Mouse (Mus musculus) stomach, embryonic 14.5 days (tissue): Measurements from ENCODE around the gene Atp6v1e2. TPM values are rescaled to one million over a fixed set of nuclear protein-coding genes. Genes with fewer than 3 reads are reported as not detected.
A peak's percentile ranks its signal among the peaks of the same experiment; 100 is the strongest.

ENCODE experiments used
- ATAC-seq: fragments of 200-750 bp; cut with Nextera tagmentation; 2 replicates; pipeline ENCODE4 v1.8.0; 2017; ENCODE audit warnings: low read depth, moderate TSS enrichment; ENCODE audit not compliant: insufficient number of reproducible peaks, insufficient read depth, low FRiP score
- H3K27ac ChIP-seq: fragments of 300-500 bp; sonication (generic); 2 replicates; pipeline ENCODE4 v1.5.1; 2014; ENCODE audit warnings: mild to moderate bottlenecking, low read length, moderate library complexity, mixed read lengths
- H3K27me3 ChIP-seq: fragments of 300-500 bp; sonication (generic); 2 replicates; pipeline ENCODE4 v1.6.1; 2014; ENCODE audit warnings: low read length, control low read depth, mixed read lengths; ENCODE audit not compliant: control insufficient read depth, insufficient read depth
- H3K36me3 ChIP-seq: fragments of 300-500 bp; sonication (generic); 2 replicates; pipeline ENCODE4 v1.6.1; 2014; ENCODE audit warnings: mild to moderate bottlenecking, control low read depth, low read length, moderate library complexity, mixed read lengths; ENCODE audit not compliant: control insufficient read depth, insufficient read depth
- H3K4me1 ChIP-seq: fragments of 300-500 bp; sonication (generic); 2 replicates; pipeline ENCODE4 v1.6.1; 2014; ENCODE audit warnings: low read length, control low read depth, mixed read lengths; ENCODE audit not compliant: control insufficient read depth, insufficient read depth
- H3K4me2 ChIP-seq: fragments of 300-500 bp; sonication (generic); replicated peaks from 2 replicates; pipeline ENCODE4 v1.6.1; 2014; ENCODE audit warnings: low read depth, low read length, control low read depth
- H3K4me3 ChIP-seq: fragments of 300-500 bp; sonication (generic); 2 replicates; pipeline ENCODE4 v1.5.1; 2014; ENCODE audit warnings: low read depth, low read length, control low read depth
- H3K9ac ChIP-seq: fragments of 300-500 bp; sonication (generic); replicated peaks from 2 replicates; pipeline ENCODE4 v1.6.1; 2014; ENCODE audit warnings: low read depth, mild to moderate bottlenecking, control low read depth, low read length, moderate library complexity, mixed read lengths
- H3K9me3 ChIP-seq: fragments of 300-500 bp; sonication (generic); 2 replicates; pipeline ENCODE4 v1.6.1; 2016; ENCODE audit warnings: low read depth, low read length, control low read depth; ENCODE audit not compliant: control insufficient read depth
- WGBS: fragments of 180-500 bp; shearing (Covaris S2); extraction: QIAGEN DNeasy Blood & Tissue Kit; methylation state at CpG from one replicate; pipeline ENCODE4 v1.1.7; 2014; 5-methylcytosine and 5-hydroxymethylcytosine counted together
- polyA plus RNA-seq: library from polyadenylated mRNA; unstranded; fragments of >200 nt; fragmentation: Nextera tagmentation; extraction: Ambion mirVana; gene quantifications from 2 replicates; pipeline ENCODE4 v1.2.1, GENCODE M21; 2014

The Atp6v1e2 gene
- polyA plus RNA-seq, 1 experiment from 2014 or later: not detected

DNA sequence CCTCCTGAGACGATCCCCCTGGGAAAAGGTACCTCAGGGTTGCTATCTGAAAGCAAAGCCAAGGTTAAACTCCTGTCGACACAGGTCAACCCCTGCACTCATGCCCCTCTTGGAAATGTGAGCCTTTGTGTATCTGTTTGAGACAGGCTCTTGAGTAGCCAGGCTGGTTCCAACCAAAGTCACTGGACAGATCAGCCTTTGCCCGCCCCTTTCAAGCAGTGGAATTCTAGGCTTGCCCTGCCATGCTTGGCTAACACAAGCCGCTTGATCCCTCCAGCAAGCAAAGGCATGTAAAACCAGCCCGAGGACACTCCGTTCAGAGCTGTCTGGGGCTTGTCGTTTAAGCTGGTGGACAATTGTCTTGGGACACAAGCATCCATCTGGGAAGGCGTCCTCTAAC, 39.4 kb downstream of the Atp6v1e2 start:
- Histone ChIP-seq H3K27me3 (no peaks in the 10 kb centered on the region), H3K4me3 (no peak overlapping the region), H3K27ac (no peak overlapping the region), H3K36me3 (no peaks in the 10 kb centered on the region), H3K4me2 (no peak overlapping the region), H3K9me3 (no peaks in the 10 kb centered on the region), H3K4me1 (peaks cover 9% of the 10 kb centered on the region; the same call in 1 of the 2 replicates), H3K9ac (no peak overlapping the region)
- 56% methylated on average over 8 of the region's 8 CpGs for WGBS
- no peak for ATAC-seq

DNA sequence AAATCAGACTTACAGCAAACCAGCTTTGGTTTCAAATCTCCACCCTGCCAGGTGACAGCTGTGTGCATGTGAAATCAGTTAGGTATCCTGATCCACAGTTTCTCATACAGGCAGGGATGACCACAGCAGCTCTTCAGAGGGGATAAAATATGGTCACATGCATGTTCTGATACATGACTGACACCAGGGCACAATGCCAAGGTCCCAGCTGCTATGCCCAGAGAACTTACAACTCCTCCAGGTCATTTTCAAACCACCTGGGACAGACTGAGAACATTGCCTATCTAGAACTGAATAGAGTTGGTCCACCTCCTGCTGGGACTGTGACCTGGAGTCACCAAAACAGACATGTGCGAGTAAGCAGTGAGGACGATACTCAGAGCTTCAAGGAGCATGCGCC, 40.6 kb downstream of the Atp6v1e2 start:
- peaks cover 9% of the 10 kb centered on the region; the same call in 1 of the 2 replicates for H3K4me1 ChIP-seq
- no peak overlapping the region for H3K27ac ChIP-seq
- H3K4me3 ChIP-seq: no peak overlapping the region
- no peaks in the 10 kb centered on the region for H3K36me3 ChIP-seq
- H3K27me3 ChIP-seq: no peaks in the 10 kb centered on the region
- ATAC-seq: no peak
- H3K9ac ChIP-seq: no peak overlapping the region
- 90% methylated on average over 3 of the region's 3 CpGs for whole genome bisulfite sequencing
- H3K4me2 ChIP-seq: no peak overlapping the region
- no peaks in the 10 kb centered on the region for H3K9me3 ChIP-seq

GRCm38 (mm10) chr17:86906601-86907000, 41.1 kb downstream of the Atp6v1e2 start:
- H3K4me2 ChIP-seq: no peak overlapping the region
- peaks cover 9% of the 10 kb centered on the region; the same call in 1 of the 2 replicates for H3K4me1 ChIP-seq
- no peak overlapping the region for H3K4me3 ChIP-seq
- WGBS: 27% methylated on average over 6 of the region's 6 CpGs
- H3K9me3 ChIP-seq: no peaks in the 10 kb centered on the region
- H3K27ac ChIP-seq: no peak overlapping the region
- no peaks in the 10 kb centered on the region for H3K27me3 ChIP-seq
- no peaks in the 10 kb centered on the region for H3K36me3 ChIP-seq
- H3K9ac ChIP-seq: no peak overlapping the region
- ATAC-seq: no peak

GRCm38 (mm10) chr17:86906136-86906461, 41.6 kb downstream of the Atp6v1e2 start:
- 4% methylated on average over 9 of the region's 9 CpGs for whole genome bisulfite sequencing
- Histone ChIP-seq H3K36me3 (no peaks in the 10 kb centered on the region), H3K4me1 (peaks cover 9% of the 10 kb centered on the region; the same call in 1 of the 2 replicates), H3K9me3 (no peaks in the 10 kb centered on the region), H3K4me2 (no peak overlapping the region), H3K4me3 (no peak overlapping the region), H3K27me3 (no peaks in the 10 kb centered on the region), H3K9ac (no peak overlapping the region), H3K27ac (no peak overlapping the region)
- no peak for ATAC-seq

GRCm38 (mm10) chr17:86905297-86906135, 42.2 kb downstream of the Atp6v1e2 start:
- Histone ChIP-seq H3K9me3 (no peaks in the 10 kb centered on the region), H3K9ac (no peak overlapping the region), H3K27ac (no peak overlapping the region), H3K4me1 (peaks cover 9% of the 10 kb centered on the region; the same call in 1 of the 2 replicates), H3K4me2 (no peak overlapping the region), H3K36me3 (no peaks in the 10 kb centered on the region), H3K4me3 (no peak overlapping the region), H3K27me3 (no peaks in the 10 kb centered on the region)
- WGBS: 21% methylated on average over 19 of the region's 19 CpGs
- peak; percentile 73; the same call in 1 of the 2 replicates for ATAC-seq

DNA sequence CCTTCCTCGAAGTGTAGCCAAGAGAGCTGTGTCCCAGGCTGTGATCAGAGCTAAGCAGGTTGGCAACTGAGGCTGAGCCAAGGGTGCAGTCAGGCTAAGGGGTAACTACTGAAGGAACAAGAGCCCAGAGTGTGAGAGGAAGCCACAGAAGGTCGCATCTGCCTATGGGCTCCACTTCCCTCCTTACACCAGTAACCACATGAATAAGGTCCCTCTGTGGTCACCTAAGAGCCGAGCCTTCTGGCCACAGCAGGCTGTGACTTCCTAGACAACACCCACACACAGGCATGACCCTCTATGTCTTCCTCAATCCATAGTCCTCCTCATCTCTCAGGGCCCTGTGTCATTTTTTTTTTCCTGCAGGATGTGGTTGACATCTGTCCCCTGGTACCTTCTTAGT, 43.5 kb downstream of the Atp6v1e2 start:
- no peak overlapping the region for H3K9ac ChIP-seq
- no peaks in the 10 kb centered on the region for H3K27me3 ChIP-seq
- WGBS: 66% methylated on average over 3 of the region's 3 CpGs
- peaks cover 9% of the 10 kb centered on the region; the same call in 1 of the 2 replicates for H3K4me1 ChIP-seq
- H3K4me3 ChIP-seq: no peak overlapping the region
- H3K36me3 ChIP-seq: no peaks in the 10 kb centered on the region
- H3K27ac ChIP-seq: no peak overlapping the region
- no peak overlapping the region for H3K4me2 ChIP-seq
- ATAC-seq: no peak
- no peaks in the 10 kb centered on the region for H3K9me3 ChIP-seq

GRCm38 (mm10) chr17:86903596-86903995, 44.1 kb downstream of the Atp6v1e2 start:
- Histone ChIP-seq H3K27me3 (no peaks in the 10 kb centered on the region), H3K27ac (no peak overlapping the region), H3K4me2 (no peak overlapping the region), H3K9me3 (no peaks in the 10 kb centered on the region), H3K4me3 (no peak overlapping the region), H3K36me3 (no peaks in the 10 kb centered on the region), H3K9ac (no peak overlapping the region), H3K4me1 (peaks cover 9% of the 10 kb centered on the region; the same call in 1 of the 2 replicates)
- 30% methylated on average over 7 of the region's 7 CpGs for WGBS
- no peak for ATAC-seq

DNA sequence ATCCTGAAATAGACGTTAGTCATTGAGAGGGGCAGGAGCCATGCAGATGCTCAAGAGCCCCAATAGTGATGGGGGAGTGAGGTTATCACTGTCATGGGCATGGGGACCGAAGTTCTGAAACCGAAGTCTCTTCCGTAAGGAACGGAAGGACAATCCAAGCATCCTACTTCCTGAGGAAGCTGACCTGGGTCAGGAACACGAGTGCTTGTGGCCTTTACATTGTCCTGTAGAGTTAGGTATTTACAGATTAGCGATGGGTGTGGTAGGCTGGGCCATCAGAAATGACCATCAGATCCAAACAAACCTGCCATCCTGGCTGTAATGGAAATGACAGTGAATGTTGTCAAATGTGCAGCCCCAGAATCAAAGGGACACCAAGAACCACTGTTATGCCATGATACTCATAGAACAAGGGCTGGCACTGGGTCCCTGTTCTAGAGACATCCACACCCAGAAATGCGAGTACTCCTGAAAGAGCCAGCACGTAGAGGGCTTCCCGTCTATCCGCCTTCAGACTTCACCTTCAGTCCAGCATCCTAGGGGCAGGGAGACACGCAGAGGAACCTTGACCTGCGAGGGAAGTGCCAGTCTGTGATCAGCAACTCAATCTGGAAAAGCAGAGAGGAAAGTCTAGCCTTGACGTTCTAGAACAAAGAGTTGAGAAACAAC, 45.2 kb downstream of the Atp6v1e2 start:
- Histone ChIP-seq H3K27ac (no peak overlapping the region), H3K27me3 (no peaks in the 10 kb centered on the region), H3K4me2 (no peak overlapping the region), H3K36me3 (no peaks in the 10 kb centered on the region), H3K9ac (no peak overlapping the region), H3K9me3 (no peaks in the 10 kb centered on the region), H3K4me1 (peaks cover 9% of the 10 kb centered on the region; the same call in 1 of the 2 replicates), H3K4me3 (no peak overlapping the region)
- 88% methylated on average over 14 of the region's 14 CpGs for WGBS
- no peak for ATAC-seq
